Mouse (Mus musculus) monocyte, adult 5-6 weeks (primary cell): ENCODE results near the gene Fstl1. TPM values are rescaled to one million over a fixed set of nuclear protein-coding genes. Genes with fewer than 3 reads are reported as not detected.

Experiments
- total RNA-seq: library from RNA; stranded (forward); fragments of 200-1000, 200-491, 200-594 nt; gene quantifications from 3 replicates; pipeline ENCODE4 v1.2.3, GENCODE M21; 2017

The Fstl1 gene
- total RNA-seq, 1 experiment from 2014 or later, result not detected

Other genes starting within 250 kb of the Fstl1 start
- gene Gtf2e1, start 237.1 kb upstream of the Fstl1 start, total RNA-seq, result 16.3 to 20.1 TPM (median 18.8 TPM) in 3 replicates
- 5.7 to 12.0 TPM (median 7.3 TPM) in 3 replicates for gene Rabl3, start 237.0 kb upstream of the Fstl1 start, total RNA-seq
- not detected in 3 replicates for gene Hgd, start 196.7 kb upstream of the Fstl1 start, total RNA-seq
- 8.2 to 43.3 TPM (median 18.0 TPM) in 3 replicates for gene Ndufb4, start 122.4 kb upstream of the Fstl1 start, total RNA-seq
- not detected in 3 replicates for gene Gm36028, start 84.3 kb downstream of the Fstl1 start, total RNA-seq
- gene Lrrc58, start 91.5 kb downstream of the Fstl1 start, total RNA-seq, result 18.5 to 20.5 TPM (median 19.4 TPM) in 3 replicates
- not detected in 3 replicates for gene Gpr156, start 139.6 kb downstream of the Fstl1 start, total RNA-seq